Mouse (Mus musculus) stomach, postnatal 0 days (tissue): ENCODE results near the gene Ddx20.

Experiments used
- CTCF ChIP-seq: IDR thresholded peaks from 2 replicates; pipeline ENCODE4 v1.5.1; 2016; ENCODE audit warnings: antibody characterized with exemption, low read depth, mild to moderate bottlenecking, moderate library complexity
- EP300 ChIP-seq: optimal IDR thresholded peaks from 2 replicates; pipeline ENCODE3; 2016; ENCODE audit warnings: antibody characterized with exemption

DNA sequence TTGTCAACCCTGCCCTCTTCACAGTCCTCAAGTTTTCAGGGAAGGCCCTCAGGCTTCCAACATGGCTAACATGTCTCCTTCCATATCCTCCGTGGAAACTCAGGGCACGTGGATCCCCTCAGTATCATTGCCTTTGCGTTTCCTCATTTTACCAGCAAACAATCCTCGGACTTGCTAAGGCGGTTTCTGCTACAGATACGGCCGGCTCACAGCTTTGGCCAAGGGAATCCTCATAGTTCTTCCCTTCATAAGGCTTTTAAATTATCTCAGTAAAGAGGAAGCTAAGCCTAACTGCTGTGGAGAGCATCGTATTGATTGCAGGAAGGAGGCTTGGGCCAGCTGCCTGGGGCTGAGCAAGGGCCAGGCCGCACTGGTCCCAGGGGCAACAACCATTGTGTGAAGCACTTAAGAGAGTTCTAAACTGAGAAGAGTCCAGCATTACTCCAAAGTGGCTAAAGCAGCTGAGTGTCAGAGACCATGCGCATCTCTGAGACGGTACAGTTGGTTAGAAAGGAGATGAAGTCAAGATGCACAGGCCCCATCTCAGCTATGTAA is 32.3 kb downstream of the Ddx20 start:
- TF ChIP-seq CTCF = no peak
- TF ChIP-seq EP300 = no peak
